Mouse (Mus musculus) limb, embryonic 11.5 days (tissue): ENCODE data around the gene Fndc7. TPM values are rescaled to one million over a fixed set of nuclear protein-coding genes. Genes with fewer than 3 reads are reported as not detected.
"Not testable (repeated sequence)": the region's sequence is repeated elsewhere in the genome, so short reads cannot be mapped to it uniquely, and the experiment has no call there.

Source experiments
- ATAC-seq: fragments of 200-750 bp; cut with Nextera tagmentation; 2 replicates; pipeline ENCODE4 v1.8.0; 2017; ENCODE audit warnings: low read depth; ENCODE audit not compliant: insufficient number of reproducible peaks, low FRiP score, low TSS enrichment
- DNase-seq: peaks from one replicate; pipeline ENCODE4 v3.0.0-alpha.2; 2015; ENCODE audit warnings: low spot score
- H3K27ac ChIP-seq: fragments of 300-500 bp; sonication (generic); replicated peaks from 2 replicates; pipeline ENCODE4 v1.5.1; 2014; ENCODE audit warnings: low read depth, mild to moderate bottlenecking, low read length
- H3K27me3 ChIP-seq: fragments of 300-500 bp; sonication (generic); 2 replicates; pipeline ENCODE4 v1.6.1; 2014; ENCODE audit warnings: mild to moderate bottlenecking, low read length, mixed read lengths; ENCODE audit not compliant: control insufficient read depth, insufficient read depth
- H3K36me3 ChIP-seq: fragments of 300-500 bp; sonication (generic); 2 replicates; pipeline ENCODE4 v1.6.1; 2014; ENCODE audit warnings: mild to moderate bottlenecking, low read length, moderate library complexity, mixed read lengths; ENCODE audit not compliant: control insufficient read depth, insufficient read depth
- H3K4me1 ChIP-seq: fragments of 300-500 bp; sonication (generic); 2 replicates; pipeline ENCODE4 v1.6.1; 2014; ENCODE audit warnings: low read length, mixed read lengths; ENCODE audit not compliant: control insufficient read depth, insufficient read depth
- H3K4me2 ChIP-seq: fragments of 300-500 bp; sonication (generic); 2 replicates; pipeline ENCODE4 v1.6.1; 2014; ENCODE audit warnings: low read depth, mild to moderate bottlenecking, moderate library complexity; ENCODE audit not compliant: severe bottlenecking
- H3K4me3 ChIP-seq: fragments of 300-500 bp; sonication (generic); 2 replicates; pipeline ENCODE4 v1.5.1; 2014; ENCODE audit warnings: low read depth, low read length
- H3K9ac ChIP-seq: fragments of 300-500 bp; sonication (generic); 2 replicates; pipeline ENCODE4 v1.6.1; 2014; ENCODE audit warnings: mild to moderate bottlenecking, low read length
- H3K9me3 ChIP-seq: fragments of 300-500 bp; sonication (generic); 2 replicates; pipeline ENCODE4 v1.6.1; 2016; ENCODE audit warnings: low read length; ENCODE audit not compliant: control insufficient read depth
- WGBS: fragments of 180-500 bp; shearing (Covaris S2); extraction: QIAGEN DNeasy Blood & Tissue Kit; methylation state at CpG from one replicate; pipeline ENCODE4 v1.1.7; 2014; 5-methylcytosine and 5-hydroxymethylcytosine counted together
- polyA plus RNA-seq: library from polyadenylated mRNA; unstranded; fragments of >200 nt; fragmentation: Nextera tagmentation; extraction: Ambion mirVana; gene quantifications from 2 replicates; pipeline ENCODE4 v1.2.1, GENCODE M21; 2014

Gene Fndc7
- polyA plus RNA-seq, 1 experiment from 2014 or later, result not detected

DNA sequence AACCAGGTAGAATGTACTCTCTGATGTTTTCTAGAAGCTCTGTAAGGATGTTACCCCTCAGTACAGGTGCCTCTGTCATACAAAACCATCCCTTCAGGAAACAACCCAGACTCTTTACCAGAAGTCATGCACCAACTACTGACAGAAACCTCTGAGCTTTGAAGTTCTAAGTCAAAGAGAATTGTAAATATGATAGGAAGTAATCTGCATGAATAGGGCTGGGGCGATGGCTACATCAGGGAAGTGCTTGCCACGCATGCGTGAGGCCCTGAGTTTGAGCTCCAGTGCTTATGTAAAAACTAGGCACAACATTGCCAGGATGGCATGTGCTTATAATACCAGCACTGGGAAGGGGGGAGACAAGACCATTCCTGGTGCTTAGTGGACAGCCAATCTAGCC lies 24.1 kb downstream of the Fndc7 start:
- Histone ChIP-seq H3K4me2 (no peak overlapping the region), H3K27me3 (no peaks in the 10 kb centered on the region), H3K4me3 (no peak overlapping the region), H3K9me3 (no peaks in the 10 kb centered on the region), H3K27ac (no peak overlapping the region), H3K4me1 (no peaks in the 10 kb centered on the region), H3K36me3 (no peaks in the 10 kb centered on the region), H3K9ac (no peak overlapping the region)
- ATAC-seq (no peak), DNase-seq (no peak)
- 98% methylated on average over 3 of the region's 3 CpGs for WGBS

DNA sequence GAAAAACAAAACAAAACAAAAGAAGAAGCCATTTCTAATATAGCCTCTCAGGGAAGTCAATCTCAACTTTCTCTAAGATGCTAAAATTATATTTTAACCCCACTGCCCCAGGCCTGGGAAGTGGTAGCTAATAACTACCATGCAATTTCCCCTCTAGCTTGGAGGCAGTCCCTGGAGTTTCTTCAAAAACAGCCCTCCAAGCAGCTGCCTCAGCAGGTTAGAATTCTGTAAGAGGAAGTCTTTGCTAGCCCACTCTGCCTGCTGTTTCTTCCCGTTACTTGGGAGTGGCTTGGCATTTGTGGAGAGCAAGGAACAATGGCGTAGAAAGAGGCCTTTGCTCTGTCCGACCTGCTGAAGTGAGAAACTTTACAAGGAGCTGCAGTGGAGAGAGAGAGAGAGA lies 24.7 kb downstream of the Fndc7 start:
- WGBS, result 54% methylated on average over 3 of the region's 3 CpGs
- DNase-seq (no peak), ATAC-seq (no peak)
- Histone ChIP-seq H3K4me3 (no peak overlapping the region), H3K9ac (no peak overlapping the region), H3K4me2 (no peak overlapping the region), H3K36me3 (no peaks in the 10 kb centered on the region), H3K9me3 (no peaks in the 10 kb centered on the region), H3K27me3 (no peaks in the 10 kb centered on the region), H3K4me1 (no peaks in the 10 kb centered on the region), H3K27ac (no peak overlapping the region)

DNA sequence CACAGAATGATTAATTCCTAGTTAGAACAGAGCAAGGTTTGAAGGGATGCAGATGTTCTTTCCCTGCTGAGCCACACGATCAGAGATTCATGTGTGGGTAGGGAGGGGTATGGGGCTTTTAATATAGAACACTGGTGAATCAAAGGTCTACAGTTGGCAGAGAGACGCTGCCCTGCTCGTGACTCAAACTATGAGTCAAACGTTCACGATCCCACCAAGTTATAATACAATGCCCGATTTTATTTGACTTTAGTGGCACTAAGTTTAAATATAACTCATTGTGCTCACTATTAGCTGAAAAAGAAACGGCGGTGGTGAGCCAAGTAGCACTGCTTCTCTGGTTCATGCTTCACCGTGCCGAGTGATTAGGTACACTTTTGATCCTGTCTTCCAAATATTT lies 26.7 kb downstream of the Fndc7 start:
- H3K9me3 ChIP-seq, result no peaks in the 10 kb centered on the region
- WGBS, result 92% methylated on average over 10 of the region's 10 CpGs
- no peak overlapping the region for H3K9ac ChIP-seq
- no peak overlapping the region for H3K27ac ChIP-seq
- H3K4me3 ChIP-seq, result no peak overlapping the region
- H3K4me2 ChIP-seq, result no peak overlapping the region
- no peaks in the 10 kb centered on the region for H3K36me3 ChIP-seq
- 0 out of 2 replicates have a peak, but pooled peaks cover 2% of the 10 kb centered on the region for H3K4me1 ChIP-seq
- DNase-seq (no peak), ATAC-seq (no peak)
- H3K27me3 ChIP-seq, result no peaks in the 10 kb centered on the region

DNA sequence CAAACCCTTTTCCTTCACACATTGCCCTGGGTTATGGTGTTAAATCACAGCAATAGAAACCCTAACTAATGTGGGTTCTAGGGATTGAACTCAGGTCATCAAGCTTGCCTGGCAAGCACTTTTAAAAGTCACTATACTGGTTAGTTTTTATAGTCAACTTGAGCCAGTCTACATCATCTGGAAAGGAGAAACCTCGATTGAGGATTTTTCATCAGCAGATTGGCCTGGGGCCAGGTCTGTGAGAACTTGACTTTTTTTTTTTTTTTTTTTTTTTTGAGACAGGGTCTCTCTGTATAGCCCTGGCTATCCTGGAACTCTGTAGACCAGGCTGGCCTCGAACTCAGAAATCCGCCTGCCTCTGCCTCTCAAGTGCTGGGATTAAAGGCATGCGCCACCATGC lies 27.5 kb downstream of the Fndc7 start:
- H3K4me3 ChIP-seq, H3K27me3 ChIP-seq, H3K36me3 ChIP-seq, DNase-seq, H3K27ac ChIP-seq, H3K4me1 ChIP-seq, H3K9ac ChIP-seq, H3K4me2 ChIP-seq, H3K9me3 ChIP-seq, ATAC-seq: not testable (repeated sequence)
- 95% methylated on average over 4 of the region's 4 CpGs for WGBS

DNA sequence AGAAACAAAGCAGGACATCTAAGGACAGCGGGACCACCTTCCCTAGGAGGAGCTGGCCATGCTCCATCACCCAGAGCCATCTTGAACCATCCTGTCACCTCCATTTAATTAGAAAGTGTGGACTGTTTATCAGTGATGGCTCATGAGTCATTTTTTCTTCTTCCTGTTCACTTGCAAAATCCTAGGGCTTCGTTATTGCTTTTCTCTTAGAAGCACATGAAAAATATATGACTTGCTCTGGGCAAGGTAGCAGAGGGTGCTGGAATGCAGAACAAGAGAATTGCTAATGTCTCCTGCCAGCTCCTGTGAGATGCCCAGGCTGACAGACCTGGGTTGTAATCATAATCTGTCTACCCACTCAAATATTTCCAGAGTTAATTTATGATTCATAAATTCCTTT lies 29.0 kb downstream of the Fndc7 start:
- ATAC-seq (no peak), DNase-seq (no peak)
- Histone ChIP-seq H3K36me3 (no peaks in the 10 kb centered on the region), H3K9me3 (no peaks in the 10 kb centered on the region), H3K4me2 (no peak overlapping the region), H3K4me1 (0 out of 2 replicates have a peak, but pooled peaks cover 2% of the 10 kb centered on the region), H3K9ac (no peak overlapping the region), H3K27me3 (no peaks in the 10 kb centered on the region), H3K27ac (no peak overlapping the region), H3K4me3 (no peak overlapping the region)
- 81% methylated on average over 2 of the region's 2 CpGs for WGBS

DNA sequence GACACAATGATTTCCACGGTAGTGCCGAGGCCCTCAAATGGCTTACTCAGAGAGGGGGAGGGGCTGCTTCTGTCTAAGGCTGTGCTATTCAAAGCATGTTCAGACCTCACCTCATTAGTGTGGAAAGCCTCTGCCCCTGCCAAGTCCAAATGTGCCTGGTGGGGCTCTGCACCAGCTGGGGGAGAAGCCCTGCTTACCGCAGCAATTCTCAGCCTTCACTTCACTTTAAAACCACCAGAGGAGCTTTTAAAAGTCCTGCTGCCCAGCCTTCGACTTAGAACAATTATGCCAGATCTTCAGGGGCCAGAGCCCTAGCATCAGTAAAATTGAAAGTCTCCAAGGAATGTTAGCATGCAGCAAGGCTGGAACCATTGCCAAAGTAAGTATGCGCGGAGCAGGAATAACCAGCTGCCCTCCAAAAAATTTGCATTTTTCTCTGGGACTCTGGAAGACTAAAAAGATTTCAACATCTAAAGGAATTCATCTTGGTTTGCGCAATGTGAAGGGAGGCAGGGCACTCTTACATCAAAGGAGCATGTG lies 31.5 kb downstream of the Fndc7 start:
- no peaks in the 10 kb centered on the region for H3K27me3 ChIP-seq
- H3K9ac ChIP-seq, result no peak overlapping the region
- peak; percentile 82; the same call in 1 of the 2 replicates for ATAC-seq

DNA sequence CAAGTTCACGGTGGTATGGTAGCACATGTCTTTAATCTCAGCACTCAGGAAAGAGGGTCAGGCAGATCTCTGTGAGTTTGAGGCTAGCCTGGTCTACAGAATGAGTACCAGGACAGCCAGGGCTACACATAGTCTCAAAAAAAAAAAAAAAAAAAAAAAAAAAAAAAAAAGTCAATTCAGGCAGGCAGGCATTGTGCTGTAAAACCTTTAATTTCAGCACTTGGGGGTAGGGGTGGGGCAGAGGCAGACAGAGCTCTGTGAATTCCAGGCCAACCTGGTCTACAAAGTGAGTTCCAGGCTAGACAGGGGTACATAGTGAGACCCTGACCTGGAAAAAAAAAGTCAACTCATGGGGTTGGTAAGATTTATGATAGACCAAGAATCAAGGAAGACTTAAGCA lies 32.1 kb downstream of the Fndc7 start:
- 76% methylated on average over 1 of the region's 1 CpGs for WGBS
- DNase-seq (no peak), ATAC-seq (0 out of 2 replicates have a peak, but pooled peaks have one; percentile 14)
- Histone ChIP-seq H3K9ac (no peak overlapping the region), H3K4me3 (no peak overlapping the region), H3K27me3 (no peaks in the 10 kb centered on the region), H3K27ac (no peak overlapping the region), H3K9me3 (no peaks in the 10 kb centered on the region), H3K4me1 (0 out of 2 replicates have a peak, but pooled peaks cover 2% of the 10 kb centered on the region), H3K36me3 (no peaks in the 10 kb centered on the region), H3K4me2 (no peak overlapping the region)

More for the DNA sequence above, 31.5 kb downstream of the Fndc7 start:
- WGBS, result 34% methylated on average over 7 of the region's 7 CpGs
- H3K9me3 ChIP-seq, result no peaks in the 10 kb centered on the region
- peak; percentile 70 for DNase-seq
- 0 out of 2 replicates have a peak, but pooled peaks cover 2% of the 10 kb centered on the region for H3K4me1 ChIP-seq
- no peak overlapping the region for H3K4me3 ChIP-seq
- H3K4me2 ChIP-seq, result no peak overlapping the region
- no peaks in the 10 kb centered on the region for H3K36me3 ChIP-seq
- H3K27ac ChIP-seq, result no peak overlapping the region

DNA sequence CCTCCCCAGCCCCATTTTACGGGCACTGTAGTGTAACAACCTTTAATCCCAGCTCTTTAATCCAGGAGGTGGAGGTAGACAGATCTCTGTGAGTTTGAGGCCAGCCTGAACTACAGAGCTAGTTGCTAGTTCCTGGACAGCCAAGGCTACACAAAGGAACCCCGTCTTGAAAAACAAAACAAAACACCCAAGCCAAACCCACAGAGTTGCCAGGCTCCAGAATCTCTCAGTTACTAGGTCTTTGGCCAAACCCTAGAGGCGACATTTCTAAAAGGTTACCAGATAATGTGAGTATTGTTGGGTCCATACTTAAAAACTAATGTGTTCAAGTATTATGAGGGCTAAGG lies 32.7 kb downstream of the Fndc7 start:
- no peak overlapping the region for H3K27ac ChIP-seq
- WGBS, result 29% methylated on average over 3 of the region's 3 CpGs
- no peak for ATAC-seq

More for the DNA sequence above, 32.7 kb downstream of the Fndc7 start:
- H3K27me3 ChIP-seq, result no peaks in the 10 kb centered on the region
- no peak overlapping the region for H3K9ac ChIP-seq
- no peak overlapping the region for H3K4me3 ChIP-seq
- H3K4me1 ChIP-seq, result 0 out of 2 replicates have a peak, but pooled peaks cover 2% of the 10 kb centered on the region
- no peak for DNase-seq
- H3K4me2 ChIP-seq, result no peak overlapping the region
- no peaks in the 10 kb centered on the region for H3K36me3 ChIP-seq
- H3K9me3 ChIP-seq, result no peaks in the 10 kb centered on the region
